Mouse (Mus musculus) hindbrain, embryonic 11.5 days (tissue): ENCODE measurements around the gene Nmnat3. TPM values are rescaled to one million over a fixed set of nuclear protein-coding genes. Genes with fewer than 3 reads are reported as not detected.

Experiments used
- ATAC-seq: fragments of 200-750 bp; cut with Nextera tagmentation; 2 replicates; pipeline ENCODE4 v1.8.0; 2017; ENCODE audit warnings: mild to moderate bottlenecking, moderate TSS enrichment, moderate library complexity; ENCODE audit not compliant: low FRiP score
- DNase-seq: peaks from one replicate; pipeline ENCODE4 v3.0.0-alpha.2; 2015; ENCODE audit warnings: low spot score
- H3K27ac ChIP-seq: fragments of 300-500 bp; sonication (generic); 2 replicates; pipeline ENCODE4 v1.5.1; 2014; ENCODE audit warnings: mild to moderate bottlenecking, low read depth, low read length
- H3K27me3 ChIP-seq: fragments of 300-500 bp; sonication (generic); 2 replicates; pipeline ENCODE4 v1.6.1; 2014; ENCODE audit warnings: mild to moderate bottlenecking, low read length, moderate library complexity, mixed read lengths; ENCODE audit not compliant: control insufficient read depth, insufficient read depth
- H3K36me3 ChIP-seq: fragments of 300-500 bp; sonication (generic); 2 replicates; pipeline ENCODE4 v1.6.1; 2014; ENCODE audit warnings: mild to moderate bottlenecking, low read length, moderate library complexity, mixed read lengths; ENCODE audit not compliant: control insufficient read depth, insufficient read depth
- H3K4me1 ChIP-seq: fragments of 300-500 bp; sonication (generic); replicated peaks from 2 replicates; pipeline ENCODE4 v1.6.1; 2014; ENCODE audit warnings: low read length, mixed read lengths; ENCODE audit not compliant: control insufficient read depth, insufficient read depth
- H3K4me2 ChIP-seq: fragments of 300-500 bp; sonication (generic); replicated peaks from 2 replicates; pipeline ENCODE4 v1.6.1; 2014; ENCODE audit warnings: mild to moderate bottlenecking, low read depth, low read length
- H3K4me3 ChIP-seq: fragments of 300-500 bp; sonication (generic); 2 replicates; pipeline ENCODE4 v1.5.1; 2014; ENCODE audit warnings: low read depth, low read length
- H3K9ac ChIP-seq: fragments of 300-500 bp; sonication (generic); 2 replicates; pipeline ENCODE4 v1.6.1; 2014; ENCODE audit warnings: low read depth, low read length
- H3K9me3 ChIP-seq: fragments of 300-500 bp; sonication (generic); 2 replicates; pipeline ENCODE4 v1.6.1; 2016; ENCODE audit warnings: low read length; ENCODE audit not compliant: control insufficient read depth
- WGBS: fragments of 180-500 bp; shearing (Covaris S2); extraction: QIAGEN DNeasy Blood & Tissue Kit; methylation state at CpG from one replicate; pipeline ENCODE4 v1.1.7; 2014; 5-methylcytosine and 5-hydroxymethylcytosine counted together
- polyA plus RNA-seq: library from polyadenylated mRNA; unstranded; fragments of >200 nt; fragmentation: Nextera tagmentation; extraction: Ambion mirVana; gene quantifications from 2 replicates; pipeline ENCODE4 v1.2.1, GENCODE M21; 2014

Nmnat3 gene
- polyA plus RNA-seq, 1 experiment from 2014 or later: 3.2 TPM

- Histone ChIP-seq H3K4me3 (no peak overlapping the region), H3K4me2 (no peak overlapping the region), H3K9ac (no peak overlapping the region), H3K27ac (no peak overlapping the region), H3K4me1 (no peaks in the 10 kb centered on the region), H3K36me3 (no peaks in the 10 kb centered on the region), H3K27me3 (peaks cover 4% of the 10 kb centered on the region; the same call in 1 of the 2 replicates), H3K9me3 (no peaks in the 10 kb centered on the region)
- WGBS: 50% methylated on average over 7 of the region's 7 CpGs
- ATAC-seq (no peak), DNase-seq (peak; percentile 46)
Measured at GRCm38 (mm10) chr9:98417919-98418318, 130.7 kb downstream of the Nmnat3 start.

GRCm38 (mm10) chr9:98418346-98418745 lies 131.1 kb downstream of the Nmnat3 start:
- Histone ChIP-seq H3K36me3 (no peaks in the 10 kb centered on the region), H3K27ac (no peak overlapping the region), H3K4me2 (no peak overlapping the region), H3K9ac (no peak overlapping the region), H3K4me1 (no peaks in the 10 kb centered on the region), H3K27me3 (peaks cover 4% of the 10 kb centered on the region; the same call in 1 of the 2 replicates), H3K9me3 (no peaks in the 10 kb centered on the region), H3K4me3 (no peak overlapping the region)
- 89% methylated on average over 3 of the region's 3 CpGs for WGBS
- ATAC-seq: no peak
- no peak for DNase-seq

GRCm38 (mm10) chr9:98420666-98421065 lies 133.4 kb downstream of the Nmnat3 start:
- Histone ChIP-seq H3K27ac (no peak overlapping the region), H3K4me2 (no peak overlapping the region), H3K4me3 (no peak overlapping the region), H3K9ac (no peak overlapping the region), H3K27me3 (peaks cover 4% of the 10 kb centered on the region; the same call in 1 of the 2 replicates), H3K4me1 (peaks cover 3% of the 10 kb centered on the region; the same call in 1 of the 2 replicates), H3K9me3 (no peaks in the 10 kb centered on the region), H3K36me3 (no peaks in the 10 kb centered on the region)
- 75% methylated on average over 1 of the region's 1 CpGs for WGBS
- ATAC-seq (no peak), DNase-seq (no peak)

GRCm38 (mm10) chr9:98421903-98422302 lies 134.7 kb downstream of the Nmnat3 start:
- DNase-seq (no peak), ATAC-seq (no peak)
- Histone ChIP-seq H3K9me3 (no peaks in the 10 kb centered on the region), H3K4me1 (peaks cover 3% of the 10 kb centered on the region; the same call in 1 of the 2 replicates), H3K4me2 (no peak overlapping the region), H3K36me3 (no peaks in the 10 kb centered on the region), H3K4me3 (no peak overlapping the region), H3K27me3 (peaks cover 8% of the 10 kb centered on the region; the same call in 1 of the 2 replicates), H3K27ac (no peak overlapping the region), H3K9ac (no peak overlapping the region)
- WGBS: 48% methylated on average over 3 of the region's 3 CpGs

DNA sequence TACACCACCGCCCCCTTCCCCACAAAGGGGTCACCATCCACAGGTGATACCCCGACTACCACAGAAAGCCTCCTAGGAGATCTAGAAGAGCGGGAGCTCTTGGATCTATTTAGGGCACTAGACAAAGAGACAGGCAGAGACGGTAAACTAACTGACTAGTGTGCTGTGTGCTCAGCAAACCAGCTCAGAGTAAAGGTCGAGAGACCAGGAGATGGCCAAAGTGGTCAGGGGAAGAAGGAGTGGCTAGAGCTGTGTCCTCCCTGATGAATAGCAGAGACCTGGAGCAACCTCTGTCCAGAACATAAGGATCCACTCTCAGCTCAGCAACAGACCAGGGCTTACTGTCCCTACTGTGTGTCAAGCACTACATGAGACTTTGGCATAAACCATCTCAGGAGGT lies 135.4 kb downstream of the Nmnat3 start, which contains the start of gene Rbp1:
Gene Rbp1, plus strand, starts transcription at position 306 of the 400 bp plus-strand sequence.
- Histone ChIP-seq H3K4me1 (peaks cover 3% of the 10 kb centered on the region; the same call in 1 of the 2 replicates), H3K9ac (no peak within 1 kb of the TSS), H3K36me3 (no peaks in the 10 kb centered on the region), H3K4me2 (no peak within 1 kb of the TSS), H3K4me3 (no peak within 1 kb of the TSS), H3K9me3 (no peaks in the 10 kb centered on the region), H3K27me3 (peaks cover 8% of the 10 kb centered on the region; the same call in 1 of the 2 replicates), H3K27ac (no peak within 1 kb of the TSS)
- ATAC-seq: no peak
- DNase-seq: no peak
- 85% methylated on average over 5 of the region's 5 CpGs for WGBS

- no peak overlapping the region for H3K9ac ChIP-seq
- peaks cover 3% of the 10 kb centered on the region; the same call in 1 of the 2 replicates for H3K4me1 ChIP-seq
- no peak overlapping the region for H3K4me3 ChIP-seq
- ATAC-seq: no peak
- peaks cover 8% of the 10 kb centered on the region; the same call in 1 of the 2 replicates for H3K27me3 ChIP-seq
- H3K4me2 ChIP-seq: no peak overlapping the region
- H3K27ac ChIP-seq: no peak overlapping the region
- H3K36me3 ChIP-seq: no peaks in the 10 kb centered on the region
- 16% methylated on average over 4 of the region's 4 CpGs for WGBS
- no peak for DNase-seq
- H3K9me3 ChIP-seq: no peaks in the 10 kb centered on the region
Measured at GRCm38 (mm10) chr9:98423691-98424090, 136.5 kb downstream of the Nmnat3 start.

- Histone ChIP-seq H3K36me3 (no peaks in the 10 kb centered on the region), H3K4me1 (peaks cover 4% of the 10 kb centered on the region)
- WGBS: 6% methylated on average over 8 of the region's 8 CpGs
Measured at GRCm38 (mm10) chr9:98424291-98424690, 137.1 kb downstream of the Nmnat3 start.

GRCm38 (mm10) chr9:98424725-98425210 lies 137.5 kb downstream of the Nmnat3 start:
- H3K4me1 ChIP-seq: peaks cover 8% of the 10 kb centered on the region
- H3K27ac ChIP-seq: no peak overlapping the region

More at GRCm38 (mm10) chr9:98424291-98424690, 137.1 kb downstream of the Nmnat3 start:
- peak overlapping the region; percentile 61 for H3K9ac ChIP-seq
- H3K4me2 ChIP-seq: peak overlapping the region; percentile 67
- H3K4me3 ChIP-seq: peak overlapping the region; percentile 44
- H3K27me3 ChIP-seq: peaks cover 8% of the 10 kb centered on the region; the same call in 1 of the 2 replicates
- DNase-seq: no peak
- 0 out of 2 replicates have a peak, but pooled peaks have one; percentile 4 for ATAC-seq
- no peaks in the 10 kb centered on the region for H3K9me3 ChIP-seq
- H3K27ac ChIP-seq: no peak overlapping the region

DNA sequence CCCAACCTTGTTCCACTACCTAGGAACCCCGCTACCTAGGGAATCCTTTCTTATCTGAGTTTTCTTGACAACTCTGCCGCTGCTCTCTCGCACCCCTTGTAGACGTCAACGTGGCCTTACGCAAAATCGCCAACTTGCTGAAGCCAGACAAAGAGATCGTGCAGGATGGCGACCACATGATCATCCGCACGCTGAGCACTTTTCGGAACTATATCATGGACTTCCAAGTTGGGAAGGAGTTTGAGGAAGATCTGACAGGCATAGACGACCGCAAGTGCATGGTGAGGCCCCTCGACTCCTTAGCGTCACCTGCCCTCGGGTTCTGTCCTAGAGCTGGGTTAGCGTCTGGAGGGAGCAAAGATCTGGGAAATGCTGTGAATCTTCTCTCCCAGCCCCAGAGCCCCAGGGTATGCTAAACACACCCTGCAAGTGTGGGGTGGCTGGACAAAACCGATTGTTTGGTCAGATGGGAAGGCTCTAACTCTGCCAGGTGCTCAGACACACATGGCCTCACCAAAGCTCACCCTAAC lies 138.2 kb downstream of the Nmnat3 start:
- peaks cover 12% of the 10 kb centered on the region for H3K4me1 ChIP-seq
- ATAC-seq: no peak
- H3K4me3 ChIP-seq: peak overlapping the region; percentile 44
- no peak overlapping the region for H3K27ac ChIP-seq
- peak overlapping the region; percentile 67 for H3K4me2 ChIP-seq
- 8% methylated on average over 19 of the region's 19 CpGs for WGBS
- no peaks in the 10 kb centered on the region for H3K9me3 ChIP-seq
- H3K9ac ChIP-seq: peak overlapping the region; percentile 61; the same call in 1 of the 2 replicates
- peak; percentile 39 for DNase-seq
- peaks cover 8% of the 10 kb centered on the region; the same call in 1 of the 2 replicates for H3K27me3 ChIP-seq
- no peaks in the 10 kb centered on the region for H3K36me3 ChIP-seq

More at GRCm38 (mm10) chr9:98424725-98425210, 137.5 kb downstream of the Nmnat3 start:
- ATAC-seq (peak; percentile 80), DNase-seq (peak; percentile 81)
- Histone ChIP-seq H3K9me3 (no peaks in the 10 kb centered on the region), H3K9ac (peak overlapping the region; percentile 61), H3K4me3 (peak overlapping the region; percentile 44), H3K4me2 (peak overlapping the region; percentile 67), H3K36me3 (no peaks in the 10 kb centered on the region), H3K27me3 (peaks cover 8% of the 10 kb centered on the region; the same call in 1 of the 2 replicates)
- WGBS: under 1% methylated on average over 36 of the region's 42 CpGs
